Comparison of ENCODE assay signal across 27 mouse cellular contexts in the genomic region with DNA sequence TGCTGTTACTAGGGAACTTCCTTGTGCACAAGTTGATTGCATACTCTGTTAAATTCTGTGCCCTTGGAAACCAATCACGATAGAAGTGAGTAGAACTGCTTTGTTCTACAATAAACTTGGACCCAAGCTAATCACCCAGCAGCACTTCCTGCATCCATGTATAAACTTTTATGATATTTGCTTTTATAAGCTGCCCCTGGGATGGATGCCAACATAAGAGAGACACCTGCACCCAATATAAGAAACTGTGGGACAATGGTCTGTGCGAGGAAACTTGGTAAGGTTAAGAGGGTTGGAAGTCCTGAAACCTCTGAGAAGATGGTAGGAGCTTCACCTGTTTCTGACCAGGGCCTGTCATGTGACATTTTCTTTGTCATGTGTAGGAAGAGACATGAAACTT.
"Had no signal": no experiment of that assay in that cellular context is flagged by ENCODE, and none has a peak within 500 bp of the region (broad histone marks: within the 10 kb centered on the region; RNA-seq: fewer than 3 reads in every experiment).

No protein-coding gene starts in this region.

- H3K27me3 ChIP-seq: heart, embryonic 13.5 days; heart, embryonic 15.5 days; hindbrain, embryonic 12.5 days; kidney, embryonic 15.5 days; limb, embryonic 13.5 days; limb, embryonic 15.5 days; liver, embryonic 13.5 days; liver, embryonic 15.5 days had no signal

- H3K9ac ChIP-seq: heart, embryonic 13.5 days; heart, embryonic 15.5 days; hindbrain, embryonic 12.5 days; hindbrain, embryonic 14.5 days; kidney, embryonic 15.5 days; limb, embryonic 13.5 days; limb, embryonic 15.5 days; liver, embryonic 13.5 days; liver, embryonic 15.5 days had no signal

- H3K36me3 ChIP-seq: heart, embryonic 13.5 days; heart, embryonic 15.5 days; hindbrain, embryonic 10.5 days; hindbrain, embryonic 12.5 days; kidney, embryonic 15.5 days; limb, embryonic 13.5 days; limb, embryonic 15.5 days; liver, embryonic 13.5 days; liver, embryonic 15.5 days had no signal

- H3K27ac ChIP-seq: heart, adult 2 months; heart, embryonic 13.5 days; heart, embryonic 15.5 days; hindbrain, embryonic 10.5 days; hindbrain, embryonic 12.5 days; hindbrain, embryonic 14.5 days; kidney, embryonic 15.5 days; kidney, postnatal 0 days; layer of hippocampus, adult 2 months; left cerebral cortex, adult 2 months; limb, embryonic 13.5 days; limb, embryonic 15.5 days; liver, embryonic 13.5 days; liver, embryonic 15.5 days had no signal

- H3K4me1 ChIP-seq: heart, embryonic 15.5 days; hindbrain, embryonic 12.5 days had no signal

- DNase-seq: gastrocnemius, adult 2 months; gastrocnemius, postnatal 10 days; gastrocnemius, postnatal 25 days; heart, adult 2 months; heart, postnatal 14 days; heart, postnatal 36 days; kidney, adult 11 months; kidney, adult 2 months; kidney, adult 9 months; kidney, postnatal 14 days; kidney, postnatal 36 days; liver, embryonic 13.5 days had no signal

- H3K4me2 ChIP-seq: heart, embryonic 11.5 days; heart, embryonic 13.5 days; heart, embryonic 15.5 days; hindbrain, embryonic 12.5 days; hindbrain, embryonic 14.5 days; kidney, embryonic 15.5 days; limb, embryonic 13.5 days; limb, embryonic 15.5 days; liver, embryonic 13.5 days; liver, embryonic 15.5 days had no signal

- H3K4me3 ChIP-seq: gastrocnemius, adult 2 months; heart, adult 2 months; heart, embryonic 13.5 days; heart, embryonic 15.5 days; hindbrain, embryonic 10.5 days; hindbrain, embryonic 12.5 days; kidney, embryonic 15.5 days; layer of hippocampus, adult 2 months; left cerebral cortex, adult 2 months; limb, embryonic 13.5 days; limb, embryonic 15.5 days; liver, embryonic 13.5 days; liver, embryonic 15.5 days had no signal

- ATAC-seq: hindbrain, embryonic 16.5 days; inflammation-experienced regulatory T-cells, adult 6 months had no signal

- H3K9me3 ChIP-seq: heart, embryonic 13.5 days; heart, embryonic 15.5 days; hindbrain, embryonic 10.5 days; hindbrain, embryonic 12.5 days; kidney, embryonic 15.5 days; limb, embryonic 13.5 days; limb, embryonic 15.5 days; liver, embryonic 13.5 days; liver, embryonic 15.5 days had no signal
